8 mouse cellular contexts compared by ENCODE assay signal in genomic region chr5:75148343-75149127, GRCm38 (mm10). TPM values are rescaled to one million over a fixed set of nuclear protein-coding genes. Genes with fewer than 3 reads are reported as not detected.
A peak's percentile ranks its signal among the peaks of the same experiment; 100 is the strongest.
DNase-seq lines count a peak whose midpoint lies in the region; ATAC-seq and TF ChIP-seq lines count a peak whose summit lies in the region.

No protein-coding gene starts in this region.

- no peaks in the 10 kb centered on the region for H3K9me3 ChIP-seq in limb, embryonic 13.5 days
- H3K9me3 ChIP-seq in stomach, embryonic 16.5 days (replicated peaks; ENCODE audit: control insufficient read depth, low read length), result no peaks in the 10 kb centered on the region

- TF ChIP-seq CTCF in embryonic fibroblast, embryonic 13.5 days (IDR thresholded peaks at IDR 0.05; ENCODE audit: borderline replicate concordance, insufficient read depth, low read length), result no peak

- H3K4me3 ChIP-seq in embryonic fibroblast, embryonic 13.5 days (ENCODE audit: insufficient read depth, low read length), result no peak overlapping the region
- H3K4me3 ChIP-seq in limb, embryonic 13.5 days, result peak overlapping the region; percentile 86
- H3K4me3 ChIP-seq in stomach, embryonic 16.5 days (replicated peaks; ENCODE audit: low read length), result peak overlapping the region; percentile 37

- intact Hi-C loops in heart, postnatal 25 days (cut with DNase I), result no loop called here

- H3K36me3 ChIP-seq in limb, embryonic 13.5 days, result no peaks in the 10 kb centered on the region
- no peaks in the 10 kb centered on the region for H3K36me3 ChIP-seq in stomach, embryonic 16.5 days (ENCODE audit: control insufficient read depth, insufficient read depth, low read length)

- H3K27ac ChIP-seq in embryonic fibroblast, embryonic 13.5 days (ENCODE audit: insufficient read depth, low read length), result peak overlapping the region; percentile 68
- H3K27ac ChIP-seq in limb, embryonic 13.5 days, result peak overlapping the region; percentile 100
- H3K27ac ChIP-seq in stomach, embryonic 16.5 days (ENCODE audit: low read length), result peak overlapping the region; percentile 88

- no peaks in the 10 kb centered on the region for H3K4me1 ChIP-seq in embryonic fibroblast, embryonic 13.5 days (ENCODE audit: control insufficient read depth, insufficient read depth, low read length)
- peaks cover 49% of the 10 kb centered on the region for H3K4me1 ChIP-seq in limb, embryonic 13.5 days
- peaks cover 18% of the 10 kb centered on the region; the same call in 1 of the 2 replicates for H3K4me1 ChIP-seq in stomach, embryonic 16.5 days (ENCODE audit: control insufficient read depth, insufficient read depth, low read length)

- peak overlapping the region; percentile 69 for H3K9ac ChIP-seq in limb, embryonic 13.5 days
- H3K9ac ChIP-seq in stomach, embryonic 16.5 days (ENCODE audit: low read length), result peak overlapping the region; percentile 70

- under 1% methylated on average over 30 of the region's 30 CpGs for WGBS in limb, embryonic 13.5 days
- 6% methylated on average over 30 of the region's 30 CpGs for WGBS in stomach, embryonic 16.5 days

- H3K27me3 ChIP-seq in limb, embryonic 13.5 days, result 0 out of 2 replicates have a peak, but pooled peaks cover 4% of the 10 kb centered on the region
- peaks cover 23% of the 10 kb centered on the region for H3K27me3 ChIP-seq in stomach, embryonic 16.5 days (ENCODE audit: control insufficient read depth, insufficient read depth, low read length)

- peak overlapping the region; percentile 80 for H3K4me2 ChIP-seq in limb, embryonic 13.5 days (replicated peaks)
- peak overlapping the region; percentile 50 for H3K4me2 ChIP-seq in stomach, embryonic 16.5 days (ENCODE audit: low read depth, low read length)

- DNase-seq in embryo, embryonic 10.5 days (ENCODE audit: low spot score), result peak; percentile 83
- DNase-seq in heart, postnatal 25 days (ENCODE audit: low spot score), result peak; percentile 56
- no peak for DNase-seq in thymus, postnatal 0 days (ENCODE audit: low spot score)
- no peak for DNase-seq in layer of hippocampus, postnatal 36 days

- TF ChIP-seq POLR2A in embryonic fibroblast, embryonic 13.5 days (IDR thresholded peaks at IDR 0.05; ENCODE audit: low read depth, low read length), result peak; percentile 64

- peak; percentile 55 for ATAC-seq in limb, embryonic 13.5 days (ENCODE audit: low FRiP score, low read depth)
- ATAC-seq in stomach, embryonic 16.5 days (ENCODE audit: insufficient read depth, low FRiP score), result 0 out of 2 replicates have a peak, but pooled peaks have one; percentile 36
- no peak for ATAC-seq in activated CD4-positive, CD25-positive, alpha-beta regulatory T cell, adult 4 months

RNA-seq across cellular contexts. Expression of gene Pdgfra, which starts 3.6 kb away (rescaled TPM):
- polyA plus RNA-seq in embryonic fibroblast, embryonic 13.5 days (2011; ENCODE audit: insufficient read length, low read depth, missing spikeins), result 57.3 and 115 TPM in 2 replicates
- 10 to 100 TPM; 31.8 to 32.3 TPM for total RNA-seq in heart, postnatal 25 days (2021)
- 120 and 137 TPM in 2 replicates for polyA plus RNA-seq in limb, embryonic 13.5 days (2015; fragmentation: Nextera tagmentation; extraction: Ambion mirVana)
- polyA plus RNA-seq in stomach, embryonic 16.5 days (2015; fragmentation: Nextera tagmentation; extraction: Ambion mirVana), result 38.7 and 39.5 TPM in 2 replicates
- polyA plus RNA-seq in thymus, postnatal 0 days (2015; fragmentation: Nextera tagmentation; extraction: Ambion mirVana), result 1.6 and 2.1 TPM in 2 replicates
- 10 to 100 TPM; 37.0 to 40.1 TPM for total RNA-seq in layer of hippocampus, postnatal 36 days (2021)
- polyA plus RNA-seq in activated CD4-positive, CD25-positive, alpha-beta regulatory T cell, adult 4 months (2017; shearing (Covaris generic)), result not detected

Comparison
In these comparisons a context has a peak if more than half of its experiments do, and no peak if none do; other contexts are left out.
1. DNase-seq: peak in embryo, embryonic 10.5 days (single experiment) and heart, postnatal 25 days (single experiment); none in thymus, postnatal 0 days (single experiment) and layer of hippocampus, postnatal 36 days (0 of 2).
2. RNA of gene Pdgfra, which starts 3.6 kb away (polyA plus RNA-seq): 120 to 137 TPM in limb, embryonic 13.5 days, 57.3 to 115 TPM in embryonic fibroblast, embryonic 13.5 days and 38.7 to 39.5 TPM in stomach, embryonic 16.5 days; 1.6 to 2.1 TPM in thymus, postnatal 0 days and not detected in activated CD4-positive, CD25-positive, alpha-beta regulatory T cell, adult 4 months; every median in the first group is over 10 times any median in the second.
3. Peak in every context shown above with its lines, with median percentiles within 50 percentile points of each other: H3K27ac ChIP-seq.